Mouse (Mus musculus): ENCODE measurements around the gene Gm4353.
"Not testable (repeated sequence)": the region's sequence is repeated elsewhere in the genome, so short reads cannot be mapped to it uniquely, and the experiment has no call there.

Gm4353 gene

DNA sequence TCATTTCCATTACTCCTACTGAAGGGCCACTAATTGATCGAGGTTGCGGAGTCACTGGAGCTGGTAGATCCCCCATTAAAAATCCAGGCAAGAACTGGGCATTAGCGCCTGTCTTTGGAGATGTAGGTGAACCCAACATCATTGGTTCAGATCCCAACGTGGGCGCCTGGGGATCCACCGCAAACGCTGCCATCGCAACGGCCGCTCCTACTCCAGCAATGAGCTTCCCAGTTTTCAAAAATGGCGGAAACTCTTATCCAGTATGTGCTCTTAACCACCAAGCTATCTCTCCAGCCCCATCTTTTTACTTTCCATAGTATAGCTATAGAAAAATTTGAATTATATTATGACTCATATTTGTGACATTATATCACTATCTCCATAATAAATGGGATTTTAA, at the start of gene Gm4353:
Gene Gm4353, minus strand, starts transcription at position 270 of the 400 bp plus-strand sequence.
- not testable (repeated sequence) for DNase-seq

DNA sequence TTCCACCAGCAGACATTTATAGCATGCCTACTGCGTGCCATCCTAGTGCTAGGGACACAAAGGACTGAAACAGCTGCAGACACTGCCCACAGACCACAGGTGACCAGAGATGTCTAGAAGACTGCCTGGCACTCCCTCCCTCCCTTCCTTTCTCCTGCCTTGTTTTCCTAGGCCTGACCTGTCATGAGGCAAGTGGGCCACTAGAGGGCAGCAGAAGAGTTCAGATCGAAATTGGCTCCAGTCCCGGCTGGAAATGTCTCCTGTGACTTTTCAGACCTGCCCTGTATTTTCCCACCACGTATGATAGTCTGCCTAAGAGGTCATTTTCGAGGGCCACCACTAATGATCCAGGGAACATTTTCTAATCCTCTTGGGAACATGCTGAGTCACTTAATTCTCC, 47.6 kb upstream of the Gm4353 start:
- peak; percentile 77 to 89 for DNase-seq

DNA sequence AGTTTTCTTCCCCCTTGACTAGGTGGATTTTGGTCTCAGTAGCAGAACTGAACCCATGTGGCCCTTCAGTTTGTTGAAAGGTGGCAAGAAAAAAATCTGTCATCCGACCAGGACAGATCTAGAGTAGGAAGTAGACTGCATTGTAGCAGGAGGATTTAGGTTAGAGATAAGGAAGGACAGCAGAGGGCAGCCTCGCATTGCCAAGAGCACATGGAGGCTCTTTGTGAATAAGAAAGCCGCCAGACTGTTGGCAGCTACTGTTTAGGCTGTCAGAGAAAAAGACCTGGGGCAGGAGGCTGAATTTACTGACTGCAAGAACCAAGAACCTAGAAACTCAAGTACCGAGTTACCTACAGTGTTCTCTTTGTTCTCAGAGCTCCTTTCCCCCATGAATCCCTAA, 47.0 kb upstream of the Gm4353 start:
- no peak for DNase-seq

DNA sequence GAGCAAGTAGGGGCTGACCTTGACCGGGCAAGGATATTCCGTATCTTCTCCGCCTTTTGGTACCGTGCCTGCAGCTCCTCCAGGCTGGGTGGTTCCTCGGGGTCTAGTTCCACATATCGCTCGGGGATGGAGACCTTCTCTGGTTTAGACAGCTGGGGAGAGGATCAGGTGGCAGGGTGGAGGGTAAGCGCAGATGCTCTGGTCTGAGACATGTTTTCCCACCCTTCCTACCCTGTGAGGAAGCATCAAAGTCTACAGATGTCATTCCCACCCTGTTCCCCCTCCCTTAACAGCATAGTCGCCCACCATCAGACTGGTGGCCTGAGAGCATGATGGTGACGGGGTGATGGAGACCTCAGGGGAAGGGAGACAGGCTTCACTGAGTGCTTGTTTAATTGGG, 44.9 kb upstream of the Gm4353 start:
- no peak for DNase-seq

DNA sequence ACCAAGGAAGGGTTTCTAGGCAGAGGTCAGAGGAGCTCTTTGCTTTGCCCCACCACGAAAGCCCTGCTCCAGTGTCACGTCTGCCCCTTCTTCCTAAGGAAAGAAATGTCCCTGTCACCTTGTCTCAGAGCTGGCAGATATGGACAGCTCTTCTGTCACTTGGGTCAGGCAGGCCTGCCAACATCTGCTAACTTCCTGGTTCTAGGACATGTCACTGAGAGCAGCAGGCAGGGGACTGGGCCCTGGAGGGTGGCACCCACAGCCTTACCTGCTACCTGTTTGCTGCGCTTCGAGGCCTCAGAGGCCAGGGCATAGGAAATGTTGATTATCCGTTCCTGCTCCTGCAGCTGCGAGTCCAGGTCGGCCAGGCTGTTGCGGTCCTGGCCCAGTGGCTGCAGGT, 43.9 kb upstream of the Gm4353 start:
- DNase-seq: no peak

DNA sequence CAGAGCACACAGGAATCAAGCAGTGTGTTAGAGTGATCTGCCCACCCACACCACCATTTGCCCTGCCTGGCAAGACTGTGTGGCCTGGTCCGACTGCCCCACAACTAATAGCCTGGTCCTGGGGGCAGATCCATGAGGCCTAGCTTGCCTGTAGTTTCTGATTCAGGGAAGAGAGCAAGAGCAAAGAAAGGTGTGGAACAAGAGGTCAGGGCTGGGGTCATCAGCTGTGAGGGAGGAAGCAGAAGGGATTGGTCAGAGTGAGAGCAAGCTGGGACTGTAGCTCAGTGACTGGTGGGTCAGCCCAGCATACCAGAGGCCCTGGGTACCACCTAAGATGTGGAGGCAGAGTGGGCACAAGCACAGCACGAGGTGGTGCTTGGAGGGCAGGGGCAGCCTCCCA, 42.6 kb upstream of the Gm4353 start:
- no peak for DNase-seq

DNA sequence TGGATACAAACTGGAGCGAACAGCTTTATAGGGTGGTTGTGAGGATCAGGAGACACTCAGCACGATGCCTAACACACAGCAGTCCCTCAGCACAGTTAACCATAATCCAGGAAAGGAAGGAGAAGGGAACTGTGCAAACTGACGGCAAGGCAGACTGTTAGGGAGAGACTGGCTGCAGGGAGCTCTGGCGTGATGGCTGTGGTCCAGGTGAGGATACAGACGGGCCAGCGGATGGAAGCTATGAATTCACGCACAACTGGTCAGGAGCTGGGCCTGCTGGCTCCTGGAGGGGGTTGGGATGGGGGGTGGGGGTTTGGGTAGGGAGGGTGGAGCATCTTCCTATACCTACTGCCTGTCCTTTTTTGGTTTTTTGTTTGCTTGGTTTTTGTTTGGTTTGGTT, 41.2 kb upstream of the Gm4353 start:
- DNase-seq: no peak

DNA sequence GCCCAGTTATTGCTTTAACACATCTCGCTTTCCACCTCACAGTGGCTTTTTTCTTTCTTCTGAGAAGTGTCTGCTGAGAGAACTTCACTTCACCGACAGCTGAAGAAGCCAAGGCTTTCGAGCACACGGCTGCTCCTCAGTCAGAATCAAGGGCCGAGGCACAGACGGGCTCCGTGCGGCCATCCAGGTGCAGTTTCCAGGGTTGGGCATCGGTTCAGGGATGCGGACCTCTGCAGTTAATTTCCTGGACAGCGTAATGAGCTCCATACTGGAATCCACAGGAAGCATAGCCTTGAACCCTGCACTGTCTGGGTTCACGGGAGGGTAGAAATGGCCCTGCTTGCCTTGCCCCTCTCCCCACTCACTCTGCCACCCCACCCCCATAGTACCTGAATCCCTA, 39.6 kb upstream of the Gm4353 start:
- no peak for DNase-seq

DNA sequence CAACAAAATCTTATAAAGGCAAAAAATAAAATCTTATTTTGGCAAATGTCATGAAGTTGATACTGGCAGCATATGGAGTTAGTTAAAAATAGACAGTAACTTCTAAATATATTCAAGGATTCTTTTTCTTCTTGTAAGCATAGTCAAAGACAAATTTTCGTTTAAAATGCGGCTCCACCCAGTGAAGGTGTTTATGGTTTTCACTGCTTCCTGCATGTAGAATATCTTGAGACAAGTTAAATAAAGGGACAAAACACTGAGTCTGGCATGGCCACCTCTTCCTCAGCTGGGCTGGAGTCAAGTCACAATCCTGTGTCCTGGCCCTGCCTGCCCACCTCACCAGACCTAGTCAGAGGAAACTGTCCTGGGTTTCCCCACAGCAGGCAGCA, 39.2 kb upstream of the Gm4353 start:
- no peak for DNase-seq

DNA sequence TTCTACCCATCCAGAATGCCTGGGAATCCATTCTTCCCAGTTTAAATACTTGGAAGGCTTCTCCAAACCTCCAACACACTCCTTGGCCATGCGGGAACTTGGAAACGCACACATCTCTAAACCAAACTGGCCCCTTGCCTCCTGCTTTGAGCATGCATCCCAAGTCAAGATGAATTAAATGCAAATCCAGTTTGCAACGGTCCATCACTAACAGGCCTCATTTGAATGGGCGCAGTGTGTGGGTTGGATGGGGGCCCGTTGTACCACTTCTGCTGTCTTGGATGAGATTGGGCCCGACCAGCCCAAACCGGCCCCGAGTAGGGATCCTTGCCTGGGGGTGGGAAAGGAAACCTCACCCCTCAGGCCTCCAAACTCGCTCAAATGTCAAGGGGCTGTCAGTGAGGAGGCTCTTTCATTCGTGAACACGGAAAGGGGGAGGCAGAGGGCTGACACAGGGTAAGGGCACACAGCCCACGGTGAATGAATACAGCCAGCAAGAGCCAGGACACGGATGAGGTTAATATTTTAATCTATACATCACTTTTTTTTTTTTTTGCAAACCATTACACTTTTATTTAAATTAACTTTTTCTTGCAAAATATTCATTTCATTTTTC, 38.7 kb upstream of the Gm4353 start:
- DNase-seq: no peak

DNA sequence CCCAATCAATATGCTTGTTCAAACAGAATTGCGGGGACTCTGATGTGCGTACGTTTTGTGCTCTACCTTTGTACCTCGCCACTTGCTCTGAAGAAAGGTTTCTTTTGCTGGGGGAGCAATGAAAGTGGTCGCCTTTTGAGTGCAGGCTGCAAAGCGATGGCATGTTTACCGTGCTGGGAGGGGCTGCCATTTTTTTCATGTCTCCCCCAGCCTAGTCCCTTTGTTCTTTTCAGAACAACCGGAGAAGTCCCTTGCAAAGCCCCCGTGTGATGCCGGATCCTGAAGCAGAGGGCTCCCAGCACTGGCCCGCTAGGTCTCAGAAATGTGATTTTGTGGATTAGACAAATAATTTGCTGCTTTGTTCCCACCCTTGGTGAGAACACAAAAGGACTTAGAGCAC, 36.8 kb upstream of the Gm4353 start:
- DNase-seq: no peak

DNA sequence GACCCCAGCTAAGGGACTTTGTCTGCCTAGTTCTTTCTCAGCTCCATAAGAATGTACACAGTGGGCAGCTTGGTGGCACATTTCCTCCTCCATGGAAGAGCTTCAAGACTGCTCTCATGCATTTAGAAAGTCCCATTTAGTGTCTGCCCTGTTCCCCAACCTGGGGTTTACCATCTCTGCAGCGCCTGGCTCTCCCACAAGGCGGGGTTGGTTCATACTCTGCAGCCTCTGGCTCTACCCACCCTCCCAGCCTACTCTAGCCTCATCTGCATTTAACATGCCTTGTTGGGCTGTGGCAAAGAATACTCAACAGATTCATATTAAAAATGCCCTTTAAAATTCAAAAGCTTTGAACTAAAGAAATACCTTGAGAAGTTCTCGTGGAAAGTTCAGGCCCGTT, 36.3 kb upstream of the Gm4353 start:
- no peak for DNase-seq

DNA sequence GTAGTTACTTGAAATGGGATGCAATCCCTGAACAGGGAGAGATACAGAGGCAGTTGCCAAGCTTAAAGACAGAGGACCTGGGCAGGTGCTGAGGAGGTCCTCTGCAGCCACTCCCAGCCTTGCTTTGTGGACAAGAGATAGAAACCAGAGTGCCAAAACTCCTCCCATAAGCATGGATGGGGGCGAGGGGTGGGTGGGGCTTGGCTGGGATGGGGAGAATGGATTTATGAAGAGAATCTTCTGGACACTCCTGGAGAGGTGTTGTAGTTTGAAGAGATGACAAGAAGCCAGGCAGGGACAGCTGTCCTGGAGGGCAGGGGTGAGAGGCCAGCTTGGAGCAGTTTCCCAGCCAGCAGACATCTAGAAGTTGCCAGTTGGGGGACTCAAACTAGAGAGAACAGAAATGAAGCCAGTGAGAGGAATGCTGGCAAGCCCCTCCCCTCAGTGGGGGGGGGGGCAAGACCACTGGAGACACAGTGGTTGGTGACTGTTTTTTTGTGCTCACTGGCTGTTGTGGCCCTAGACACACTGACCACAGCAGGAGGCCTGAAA, 34.9 kb upstream of the Gm4353 start:
- DNase-seq: no peak

DNA sequence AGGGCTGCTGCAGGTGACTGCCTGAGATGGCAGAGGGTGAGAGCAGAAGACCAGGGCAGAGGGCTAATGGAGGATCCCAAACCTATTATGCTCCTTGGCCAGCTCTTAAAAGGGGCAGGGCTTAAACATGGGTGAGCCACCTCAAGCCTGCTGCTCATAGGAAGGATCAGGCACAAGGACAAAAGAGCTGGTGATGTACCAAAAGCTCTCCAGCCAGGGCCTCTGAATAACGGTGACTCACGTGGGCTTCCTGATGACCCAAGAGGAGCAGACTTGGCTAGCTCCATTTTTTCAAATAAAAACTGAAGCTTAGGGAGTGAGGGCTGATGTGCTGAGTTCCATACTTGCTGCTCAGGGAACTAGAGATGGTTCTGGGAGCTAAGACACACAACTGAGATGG, 31.6 kb upstream of the Gm4353 start:
- no peak for DNase-seq

DNA sequence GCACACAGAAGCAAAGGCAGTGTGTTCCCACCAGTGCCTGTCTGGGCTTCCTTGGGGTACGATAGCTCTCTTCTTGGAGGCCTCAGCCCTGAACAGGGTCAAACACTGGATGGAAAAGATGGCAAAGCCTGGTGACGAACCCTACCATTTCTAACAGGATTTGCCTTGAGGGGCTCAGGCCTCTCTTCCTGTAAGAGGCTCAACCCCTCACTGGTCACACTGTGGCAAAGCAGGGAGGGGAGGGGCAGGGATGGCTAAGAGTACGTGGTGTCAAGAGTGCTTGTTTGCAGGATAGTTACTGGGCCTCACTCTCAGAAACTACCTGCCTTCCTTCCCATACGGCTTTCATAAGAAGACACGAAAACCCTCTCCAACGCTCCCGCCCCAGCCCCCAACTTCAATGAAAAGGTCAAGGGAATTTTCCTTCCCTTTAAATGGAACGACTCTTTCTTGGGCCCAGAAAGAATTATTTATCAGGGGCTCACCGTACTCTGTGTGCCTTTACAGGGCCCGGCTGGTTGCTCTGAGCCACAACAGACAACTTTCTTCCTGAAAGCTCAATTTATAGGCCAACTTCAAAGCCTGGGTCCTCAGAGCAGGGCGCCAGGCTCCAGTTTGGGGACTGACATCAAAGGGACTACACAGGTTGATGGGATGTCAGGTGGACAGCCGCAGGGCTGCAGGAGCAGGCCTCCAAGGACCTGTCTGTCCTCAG, 30.9 kb upstream of the Gm4353 start:
- no peak for DNase-seq

DNA sequence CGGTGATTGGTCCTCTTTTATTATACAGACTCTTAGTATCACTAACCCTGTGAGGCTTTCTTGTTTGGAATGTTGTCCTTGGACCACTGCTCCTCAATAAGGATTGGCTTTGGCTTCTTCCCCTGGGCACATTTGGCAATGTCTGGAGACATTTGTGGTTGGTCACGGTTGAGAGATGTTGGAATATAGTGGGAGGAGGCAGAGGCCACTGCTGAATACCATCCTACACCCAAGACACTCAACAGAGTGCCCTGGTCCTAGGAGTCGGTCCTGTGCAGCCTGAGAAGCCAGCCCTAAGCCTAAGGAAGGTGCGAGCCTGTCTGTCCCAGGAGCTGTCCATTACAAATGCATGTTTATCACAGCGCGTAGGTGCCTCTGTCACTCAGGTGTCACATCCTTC, 27.1 kb upstream of the Gm4353 start:
- no peak for DNase-seq

DNA sequence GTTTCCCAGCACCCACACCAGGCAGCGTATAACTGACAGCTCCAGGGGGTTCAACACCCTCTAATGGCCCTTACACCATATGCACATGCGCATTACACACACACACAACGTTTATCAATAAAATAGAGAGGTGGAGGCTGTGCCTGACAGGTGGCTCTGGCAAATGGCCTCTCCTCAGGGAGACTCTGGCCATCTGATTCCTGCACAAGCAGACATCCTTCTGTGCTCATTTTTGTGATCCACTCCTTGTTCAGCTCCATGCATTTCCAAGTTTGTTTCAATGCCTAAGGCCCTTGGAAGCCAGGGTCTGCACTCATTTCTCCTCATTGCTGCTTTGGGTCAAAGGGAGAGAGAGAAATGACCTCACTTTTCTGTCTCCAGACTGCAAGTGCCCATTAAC, 26.2 kb upstream of the Gm4353 start:
- no peak for DNase-seq

DNA sequence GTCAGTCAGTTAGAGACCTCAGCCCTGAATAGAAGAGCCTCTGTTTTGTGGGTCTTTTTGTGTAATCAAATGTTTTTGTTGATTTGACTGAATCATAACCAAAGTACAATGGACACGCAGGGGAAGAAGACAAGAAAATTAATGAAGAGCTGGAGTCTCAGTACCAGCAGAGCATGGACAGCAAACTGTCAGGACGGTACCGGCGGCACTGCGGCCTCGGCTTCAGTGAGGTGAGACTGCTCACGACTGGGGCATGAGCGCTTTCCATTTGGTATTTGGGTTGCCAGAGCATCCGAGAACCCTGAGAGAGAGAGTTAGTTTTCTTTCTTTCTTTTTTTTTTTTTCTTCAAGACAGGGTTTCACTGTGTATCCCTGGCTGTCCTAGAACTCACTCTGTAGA, 18.7 kb upstream of the Gm4353 start:
- DNase-seq: no peak

DNA sequence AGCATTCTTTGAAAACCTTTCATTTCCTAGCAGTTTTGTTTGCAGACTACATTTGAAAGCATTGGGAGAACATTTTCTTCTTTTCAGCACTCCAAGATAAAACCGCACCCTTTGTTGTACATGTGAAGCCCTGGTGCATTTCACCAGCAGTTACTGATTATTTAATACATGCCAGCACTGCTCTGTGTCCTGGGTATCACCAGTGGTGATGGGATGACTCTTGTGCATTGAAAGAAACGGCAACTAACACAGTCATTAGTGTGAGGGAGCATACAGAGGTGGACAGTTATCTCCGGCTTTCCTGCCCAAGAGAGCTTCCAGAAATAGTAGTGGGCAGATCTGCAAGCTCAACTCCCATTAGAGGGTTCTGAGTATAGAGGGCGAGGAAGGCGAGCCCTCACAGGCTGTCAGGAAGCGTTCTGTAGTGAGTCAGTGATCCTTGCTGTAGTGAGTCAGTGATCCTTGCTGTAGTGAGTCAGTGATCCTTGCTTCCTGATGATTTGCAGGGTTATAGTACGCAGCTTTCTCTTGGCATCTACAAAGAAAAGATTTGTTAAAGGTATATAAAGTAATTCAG, 15.6 kb upstream of the Gm4353 start:
- peak; percentile 21 to 28 for DNase-seq

DNA sequence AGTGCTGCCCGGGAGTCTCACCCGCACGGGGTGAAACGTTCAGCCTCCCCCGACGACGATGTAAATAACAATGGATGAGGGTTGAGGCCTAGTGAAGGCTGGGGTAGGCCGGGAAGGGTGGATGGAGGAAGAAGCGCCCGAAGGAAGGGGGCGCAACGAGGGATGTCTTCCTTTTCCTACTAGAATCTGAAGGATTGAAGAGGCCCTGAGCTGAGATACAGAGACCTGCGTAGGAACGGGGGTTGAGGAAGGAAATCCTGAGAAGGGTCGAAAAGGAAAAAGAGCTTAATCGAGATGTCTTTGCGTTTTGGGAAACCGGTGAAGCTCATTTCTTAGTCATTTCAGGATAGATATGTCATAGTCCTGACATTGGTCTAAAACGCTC, 9.0 kb upstream of the Gm4353 start:
- DNase-seq: no peak

DNA sequence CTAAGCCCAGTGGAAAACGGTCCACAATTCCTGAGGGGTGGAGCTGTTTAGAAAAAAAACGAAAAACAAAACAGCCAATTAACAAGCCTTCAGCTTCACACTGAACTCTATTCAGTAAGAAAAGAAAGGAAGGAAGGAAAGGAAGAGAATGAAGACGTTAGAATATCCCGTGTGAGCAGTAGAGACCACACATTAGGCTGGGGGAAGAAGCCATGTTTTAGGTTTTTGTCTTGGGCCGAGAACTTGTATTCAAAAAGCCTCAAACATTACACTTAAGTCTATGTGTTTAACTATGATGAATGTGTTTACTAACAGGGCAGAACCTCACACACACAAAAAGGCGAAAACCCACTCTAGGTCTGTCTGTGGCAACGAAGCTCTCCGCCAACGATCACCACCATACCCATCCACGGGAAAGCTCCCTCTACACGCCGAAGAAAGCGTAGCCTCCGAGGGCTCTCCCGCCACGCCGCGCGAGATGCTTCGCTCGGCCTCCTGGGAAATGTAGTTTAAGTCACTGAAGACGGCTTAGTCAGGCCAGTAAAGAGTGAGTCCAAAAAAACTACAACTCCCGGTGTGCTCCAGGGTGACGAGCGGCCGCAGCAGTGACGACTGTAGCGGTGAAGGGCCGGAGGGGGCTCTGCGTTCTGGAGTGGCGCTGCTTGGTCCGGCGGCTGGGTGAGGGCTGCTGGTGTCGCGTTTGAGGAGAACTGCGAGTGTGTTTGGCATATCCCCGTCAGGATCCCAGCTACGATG, 8.5 kb upstream of the Gm4353 start:
- peak; percentile 95 to 96 for DNase-seq

DNA sequence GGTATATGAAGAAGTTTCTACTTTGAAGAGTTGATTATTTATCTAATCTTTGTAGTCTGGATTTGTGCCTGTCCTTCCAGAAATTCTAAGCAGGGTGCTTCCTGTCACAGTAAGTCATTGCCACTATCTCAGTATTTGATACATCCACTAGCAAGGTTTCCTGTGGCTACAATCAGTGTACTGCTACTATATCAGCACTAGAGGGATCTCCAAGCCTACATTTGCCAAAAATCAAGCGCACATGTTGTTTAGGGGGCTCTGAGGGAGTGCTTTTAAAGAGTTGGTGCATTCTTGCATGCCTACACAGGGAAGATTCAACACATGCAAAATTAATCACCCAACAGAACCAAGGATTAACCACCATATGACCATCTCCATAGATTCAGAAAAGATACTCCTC, 23.7 kb downstream of the Gm4353 start:
- no peak for DNase-seq

DNA sequence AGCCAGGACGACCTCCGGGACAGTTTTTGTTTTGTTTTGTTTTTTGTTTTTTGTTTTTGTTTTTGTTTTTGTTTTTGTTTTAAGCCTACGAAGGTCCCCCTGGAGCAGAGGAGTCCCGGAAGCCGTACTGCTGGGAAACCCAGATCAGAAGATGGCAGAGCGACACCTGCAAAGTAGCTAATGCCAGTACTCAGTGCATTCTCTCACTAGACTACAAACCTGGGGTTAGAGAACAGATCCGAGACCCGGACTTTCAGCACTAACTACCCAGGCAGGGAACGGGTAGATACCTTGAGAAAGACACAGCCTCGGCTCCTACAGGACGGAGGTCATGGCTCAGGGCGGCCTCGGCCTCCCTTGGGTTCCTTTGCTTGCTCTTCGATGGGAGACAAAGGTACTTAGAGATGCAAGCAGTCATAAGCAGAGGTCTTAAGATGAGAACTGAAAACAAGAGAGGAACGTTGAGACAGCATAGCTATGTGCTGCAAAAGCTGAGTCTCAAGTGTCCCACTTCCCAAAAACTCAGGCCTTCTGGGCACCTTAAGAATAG, 43.9 kb downstream of the Gm4353 start:
- DNase-seq: no peak

Measured in kidney, postnatal 36 days (tissue).